Mouse (Mus musculus) cerebellum, adult 2 months (tissue): ENCODE results near the gene Rps12-ps3. TPM values are rescaled to one million over a fixed set of nuclear protein-coding genes. Genes with fewer than 3 reads are reported as not detected.

Source experiments
- DNase-seq, 2 experiments: peaks; one replicate each; pipeline ENCODE4 v3.0.0; 2021
- H3K27ac ChIP-seq: fragments of 200-500 bp; 2 replicates; pipeline ENCODE4 v1.5.1; 2012; ENCODE audit warnings: low read length, control low read depth, inconsistent platforms; ENCODE audit not compliant: insufficient read depth
- H3K27me3 ChIP-seq: fragments of 200-500 bp; 2 replicates; pipeline ENCODE4 v1.6.1; 2012; ENCODE audit warnings: inconsistent platforms, mild to moderate bottlenecking, low read length, moderate library complexity; ENCODE audit not compliant: control insufficient read depth, insufficient read depth
- H3K4me1 ChIP-seq: fragments of 200-500 bp; 2 replicates; pipeline ENCODE4 v1.6.1; 2011; ENCODE audit warnings: low read length; ENCODE audit not compliant: control insufficient read depth, insufficient read depth
- H3K4me3 ChIP-seq: fragments of 200-500 bp; replicated peaks from 2 replicates; pipeline ENCODE3; 2011; ENCODE audit warnings: mild to moderate bottlenecking, low read depth, low read length, control low read depth; ENCODE audit not compliant: insufficient read depth
- CTCF ChIP-seq: fragments of 200-500 bp; IDR thresholded peaks from 2 replicates; pipeline ENCODE4 v1.5.1; 2011; ENCODE audit warnings: low read depth, mild to moderate bottlenecking, control low read depth, low read length, moderate library complexity, borderline replicate concordance; ENCODE audit not compliant: insufficient read depth
- POLR2A ChIP-seq: fragments of 200-500 bp; IDR thresholded peaks from 2 replicates; pipeline ENCODE4 v1.6.1; 2011; ENCODE audit warnings: low read length, control low read depth, borderline replicate concordance; ENCODE audit not compliant: insufficient read depth
- WGBS: fragments of 180-500 bp; shearing (Covaris S2); methylation state at CpG from one replicate; pipeline ENCODE4 v1.1.7; 2018; 5-methylcytosine and 5-hydroxymethylcytosine counted together
- polyA plus RNA-seq: library from polyadenylated mRNA; depleted of rRNA; stranded (reverse); fragments of >200 nt; gene quantifications from 2 replicates; pipeline ENCODE4 v1.2.3, GENCODE M21; 2012; rRNA removed

The Rps12-ps3 gene
- polyA plus RNA-seq, 1 experiment, result 84.0 TPM

GRCm38 (mm10) chr19:59366724-59367123, 44.6 kb downstream of the Rps12-ps3 start:
- 51% methylated on average over 3 of the region's 3 CpGs for WGBS

DNA sequence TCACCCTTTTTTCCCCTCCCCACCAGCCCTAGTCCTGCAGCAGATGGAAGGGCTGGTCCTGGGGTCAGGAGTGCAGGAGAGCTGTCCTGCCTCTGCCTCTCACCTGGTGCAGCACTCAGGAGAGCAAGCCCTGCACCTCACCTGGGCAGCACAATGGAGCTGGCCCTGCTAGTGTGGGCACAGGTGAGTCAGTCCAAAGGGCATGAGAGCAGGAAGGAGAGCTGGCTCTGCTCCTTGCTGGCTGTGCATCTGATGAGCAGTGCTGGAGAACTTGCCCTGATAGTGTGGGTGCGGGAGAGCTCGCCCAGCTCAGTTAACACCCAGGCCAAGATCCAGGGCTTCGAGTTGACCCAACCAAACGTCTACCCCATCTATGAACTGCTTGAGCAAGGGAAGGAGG, 45.8 kb downstream of the Rps12-ps3 start:
- Histone ChIP-seq H3K4me1 (no peaks in the 10 kb centered on the region), H3K27me3 (no peaks in the 10 kb centered on the region), H3K4me3 (no peak overlapping the region), H3K27ac (no peak overlapping the region)
- no peak for TF ChIP-seq CTCF
- TF ChIP-seq POLR2A, result no peak
- no peak for DNase-seq
- WGBS, result 88% methylated on average over 4 of the region's 4 CpGs

More at GRCm38 (mm10) chr19:59366724-59367123, 44.6 kb downstream of the Rps12-ps3 start:
- Histone ChIP-seq H3K27ac (no peak overlapping the region), H3K27me3 (no peaks in the 10 kb centered on the region), H3K4me1 (no peaks in the 10 kb centered on the region), H3K4me3 (no peak overlapping the region)
- no peak for DNase-seq
- TF ChIP-seq CTCF (no peak), POLR2A (no peak)

- Histone ChIP-seq H3K4me3 (no peak overlapping the region), H3K27ac (no peak overlapping the region), H3K4me1 (no peaks in the 10 kb centered on the region), H3K27me3 (no peaks in the 10 kb centered on the region)
- no peak for TF ChIP-seq POLR2A
- no peak for TF ChIP-seq CTCF
- 77% methylated on average over 4 of the region's 4 CpGs for WGBS
- DNase-seq, result no peak
Observed at GRCm38 (mm10) chr19:59371016-59371415, 48.9 kb downstream of the Rps12-ps3 start.

Other genes starting within 250 kb of the Rps12-ps3 start
- 19.2 and 22.5 TPM in 2 replicates for gene Shtn1, start 246.2 kb upstream of the Rps12-ps3 start, polyA plus RNA-seq
- gene Vax1, start 152.2 kb upstream of the Rps12-ps3 start, polyA plus RNA-seq, result 0.26 TPM in 1 of 2 replicates, not detected in the other
- 0.03 TPM in 1 of 2 replicates, not detected in the other for gene Kcnk18, start 103.1 kb upstream of the Rps12-ps3 start, polyA plus RNA-seq
- gene Slc18a2, start 61.4 kb upstream of the Rps12-ps3 start, polyA plus RNA-seq, result 5.1 and 5.2 TPM in 2 replicates
- gene Pdzd8, start 23.5 kb downstream of the Rps12-ps3 start, polyA plus RNA-seq, result 20.7 and 21.0 TPM in 2 replicates
- gene Emx2, start 136.1 kb downstream of the Rps12-ps3 start, polyA plus RNA-seq, result 0.07 and 0.13 TPM in 2 replicates